Mouse (Mus musculus): ENCODE results near the gene Olfr1052. TPM values are rescaled to one million over a fixed set of nuclear protein-coding genes. Genes with fewer than 3 reads are reported as not detected.
"Not testable (repeated sequence)": the region's sequence is repeated elsewhere in the genome, so short reads cannot be mapped to it uniquely, and the experiment has no call there.

Olfr1052 gene
- not detected in 2 replicates for polyA plus RNA-seq (2012; rRNA removed)

- DNase-seq = no peak
- Histone ChIP-seq H3K27ac (ENCODE audit: insufficient read depth, low read length) (no peak within 1 kb of the TSS), H3K4me1 (ENCODE audit: control insufficient read depth, insufficient read depth, low read length) (no peaks in the 10 kb centered on the region), H3K27me3 (ENCODE audit: control insufficient read depth, insufficient read depth, low read length) (no peaks in the 10 kb centered on the region), H3K4me3 (replicated peaks; ENCODE audit: insufficient read depth, low read depth, low read length) (no peak within 1 kb of the TSS)
- TF ChIP-seq CTCF (IDR thresholded peaks at IDR 0.05; ENCODE audit: borderline replicate concordance, insufficient read depth, low read depth, low read length) (no peak), POLR2A (IDR thresholded peaks at IDR 0.05; ENCODE audit: borderline replicate concordance, insufficient read depth, low read length) (no peak)
These were observed at the start of gene Olfr1052 for GRCm38 (mm10) chr2:86292155-86292554. Olfr1052 (plus strand) TSS chr2:86292455.

GRCm38 (mm10) chr2:86258228-86258627 lies 34.0 kb upstream of the Olfr1052 start, which contains the start of gene Olfr1049:
Olfr1049 (minus strand) TSS chr2:86258328.
- not testable (repeated sequence) for H3K27me3 ChIP-seq (ENCODE audit: control insufficient read depth, insufficient read depth, low read length); H3K27ac ChIP-seq (ENCODE audit: insufficient read depth, low read length); H3K4me3 ChIP-seq (replicated peaks; ENCODE audit: insufficient read depth, low read depth, low read length); H3K4me1 ChIP-seq (ENCODE audit: control insufficient read depth, insufficient read depth, low read length); DNase-seq

GRCm38 (mm10) chr2:86278988-86279387 lies 13.3 kb upstream of the Olfr1052 start, which contains the start of gene Olfr1051:
Olfr1051 (minus strand) TSS chr2:86279088.
- not testable (repeated sequence) for DNase-seq; H3K27ac ChIP-seq (ENCODE audit: insufficient read depth, low read length); H3K4me1 ChIP-seq (ENCODE audit: control insufficient read depth, insufficient read depth, low read length); H3K27me3 ChIP-seq (ENCODE audit: control insufficient read depth, insufficient read depth, low read length); H3K4me3 ChIP-seq (replicated peaks; ENCODE audit: insufficient read depth, low read depth, low read length)

- 62% methylated on average over 3 of the region's 3 CpGs for WGBS
- no peak within 1 kb of the TSS for H3K27ac ChIP-seq (ENCODE audit: insufficient read depth, low read length)
- DNase-seq = no peak
- no peaks in the 10 kb centered on the region for H3K27me3 ChIP-seq (ENCODE audit: control insufficient read depth, insufficient read depth, low read length)
- no peak within 1 kb of the TSS for H3K4me3 ChIP-seq (replicated peaks; ENCODE audit: insufficient read depth, low read depth, low read length)
- no peaks in the 10 kb centered on the region for H3K4me1 ChIP-seq (ENCODE audit: control insufficient read depth, insufficient read depth, low read length)
- TF ChIP-seq CTCF (IDR thresholded peaks at IDR 0.05; ENCODE audit: borderline replicate concordance, insufficient read depth, low read depth, low read length) (no peak), POLR2A (IDR thresholded peaks at IDR 0.05; ENCODE audit: borderline replicate concordance, insufficient read depth, low read length) (no peak)
These were observed 22.9 kb downstream of the Olfr1052 start, which contains the start of gene Olfr1053 for GRCm38 (mm10) chr2:86315184-86315583. Olfr1053 (minus strand) TSS chr2:86315284.

GRCm38 (mm10) chr2:86335333-86335732 lies 43.1 kb downstream of the Olfr1052 start, which contains the start of gene Olfr1054:
Olfr1054 (minus strand) TSS chr2:86335433.
- Histone ChIP-seq H3K4me3 (replicated peaks; ENCODE audit: insufficient read depth, low read depth, low read length) (no peak within 1 kb of the TSS), H3K27ac (ENCODE audit: insufficient read depth, low read length) (no peak within 1 kb of the TSS), H3K27me3 (ENCODE audit: control insufficient read depth, insufficient read depth, low read length) (no peaks in the 10 kb centered on the region), H3K4me1 (ENCODE audit: control insufficient read depth, insufficient read depth, low read length) (no peaks in the 10 kb centered on the region)
- TF ChIP-seq CTCF (IDR thresholded peaks at IDR 0.05; ENCODE audit: borderline replicate concordance, insufficient read depth, low read depth, low read length) (no peak), POLR2A (IDR thresholded peaks at IDR 0.05; ENCODE audit: borderline replicate concordance, insufficient read depth, low read length) (no peak)
- 86% methylated on average over 3 of the region's 3 CpGs for WGBS
- no peak for DNase-seq

Other genes starting within 250 kb of the Olfr1052 start
- 0.02 and 0.05 TPM in 2 replicates for gene Olfr1034, start 246.6 kb upstream of the Olfr1052 start, polyA plus RNA-seq (2012; rRNA removed)
- gene Olfr1036, start 218.5 kb upstream of the Olfr1052 start, polyA plus RNA-seq (2012; rRNA removed) = not detected in 2 replicates
- not detected in 2 replicates for gene Olfr1037, start 205.1 kb upstream of the Olfr1052 start, polyA plus RNA-seq (2012; rRNA removed)
- gene Olfr1039, start 156.5 kb upstream of the Olfr1052 start, polyA plus RNA-seq (2012; rRNA removed) = not detected in 2 replicates
- gene Olfr1040, start 145.7 kb upstream of the Olfr1052 start, polyA plus RNA-seq (2012; rRNA removed) = not detected in 2 replicates
- not detected in 2 replicates for gene Olfr1042, start 130.6 kb upstream of the Olfr1052 start, polyA plus RNA-seq (2012; rRNA removed)
- gene Olfr1043, start 124.9 kb upstream of the Olfr1052 start, polyA plus RNA-seq (2012; rRNA removed) = not detected in 2 replicates
- gene Olfr1044, start 114.6 kb upstream of the Olfr1052 start, polyA plus RNA-seq (2012; rRNA removed) = not detected in 2 replicates
- not detected in 2 replicates for gene Olfr52, start 106.8 kb upstream of the Olfr1052 start, polyA plus RNA-seq (2012; rRNA removed)
- gene Olfr1045, start 89.4 kb upstream of the Olfr1052 start, polyA plus RNA-seq (2012; rRNA removed) = not detected in 2 replicates
- not detected in 2 replicates for gene Olfr1046, start 73.1 kb upstream of the Olfr1052 start, polyA plus RNA-seq (2012; rRNA removed)
- gene Olfr1047, start 61.1 kb upstream of the Olfr1052 start, polyA plus RNA-seq (2012; rRNA removed) = not detected in 2 replicates
- not detected in 2 replicates for gene Olfr1048, start 52.2 kb upstream of the Olfr1052 start, polyA plus RNA-seq (2012; rRNA removed)
- not detected in 2 replicates for gene Olfr1049, start 34.1 kb upstream of the Olfr1052 start, polyA plus RNA-seq (2012; rRNA removed)
- gene Olfr1051, start 13.4 kb upstream of the Olfr1052 start, polyA plus RNA-seq (2012; rRNA removed) = not detected in 2 replicates
- not detected in 2 replicates for gene Olfr1053, start 22.8 kb downstream of the Olfr1052 start, polyA plus RNA-seq (2012; rRNA removed)
- not detected in 2 replicates for gene Olfr1054, start 43.0 kb downstream of the Olfr1052 start, polyA plus RNA-seq (2012; rRNA removed)
- not detected in 2 replicates for gene Olfr1055, start 57.8 kb downstream of the Olfr1052 start, polyA plus RNA-seq (2012; rRNA removed)
- not detected in 2 replicates for gene Olfr1056, start 70.0 kb downstream of the Olfr1052 start, polyA plus RNA-seq (2012; rRNA removed)
- not detected in 2 replicates for gene Olfr1057, start 85.9 kb downstream of the Olfr1052 start, polyA plus RNA-seq (2012; rRNA removed)
- gene Olfr1058, start 96.1 kb downstream of the Olfr1052 start, polyA plus RNA-seq (2012; rRNA removed) = not detected in 2 replicates
- not detected in 2 replicates for gene Olfr1061, start 121.6 kb downstream of the Olfr1052 start, polyA plus RNA-seq (2012; rRNA removed)
- not detected in 2 replicates for gene Olfr1062, start 134.3 kb downstream of the Olfr1052 start, polyA plus RNA-seq (2012; rRNA removed)
- gene Olfr1065, start 158.1 kb downstream of the Olfr1052 start, polyA plus RNA-seq (2012; rRNA removed) = not detected in 2 replicates
- gene Olfr1066, start 163.8 kb downstream of the Olfr1052 start, polyA plus RNA-seq (2012; rRNA removed) = not detected in 2 replicates
- gene Olfr228, start 194.9 kb downstream of the Olfr1052 start, polyA plus RNA-seq (2012; rRNA removed) = not detected in 2 replicates
- not detected in 2 replicates for gene Olfr1076, start 216.0 kb downstream of the Olfr1052 start, polyA plus RNA-seq (2012; rRNA removed)

Measured in cerebellum, adult 2 months (tissue).